Mouse (Mus musculus) macrophage (primary cell): ENCODE data around the gene Gm21440. TPM values are rescaled to one million over a fixed set of nuclear protein-coding genes. Genes with fewer than 3 reads are reported as not detected.
"Not testable (repeated sequence)": the region's sequence is repeated elsewhere in the genome, so short reads cannot be mapped to it uniquely, and the experiment has no call there.

ENCODE experiments used
- H3K27ac ChIP-seq: fragments of 350-480 bp; formaldehyde crosslinking; 2 replicates; pipeline ENCODE4 v1.9.0; 2021
- H3K36me3 ChIP-seq: fragments of 350-480 bp; formaldehyde crosslinking; 2 replicates; pipeline ENCODE4 v1.9.0; 2021; ENCODE audit errors: inconsistent target
- H3K4me3 ChIP-seq: fragments of 350-480 bp; formaldehyde crosslinking; 2 replicates; pipeline ENCODE4 v1.9.0; 2021; ENCODE audit errors: inconsistent target
- H3K79me2 ChIP-seq: fragments of 350-480 bp; formaldehyde crosslinking; 2 replicates; pipeline ENCODE4 v1.9.0; 2021; ENCODE audit errors: inconsistent target
- WGBS: methylation state at CpG from one replicate; pipeline ENCODE4 v1.1.7; 2026; ENCODE audit warnings: inconsistent platforms; ENCODE audit not compliant: missing documents; 5-methylcytosine and 5-hydroxymethylcytosine counted together
- polyA plus RNA-seq: library from polyadenylated mRNA; stranded (reverse); fragments of 250-400 nt; gene quantifications from 3 replicates; pipeline ENCODE4 v1.2.4, GENCODE M21; 2018; ENCODE audit warnings: inconsistent platforms
- total RNA-seq, 78 experiments: library from RNA; depleted of rRNA; stranded (reverse); fragments of 250-400 nt; gene quantifications; 1 replicate in 9 of 78; 2 replicates in 24 of 78; 3 replicates in 43 of 78; 4 replicates in 2 of 78; pipeline ENCODE4 v1.2.4; 2018; ENCODE audit warnings: inconsistent platforms in 56 of 78

Gene Gm21440
- not detected for total RNA-seq (2018; cell fraction: chromatin; rRNA removed)
- not detected for total RNA-seq (2018; cell fraction: cytosol; rRNA removed)
- not detected for total RNA-seq (2018; cell fraction: nucleus; rRNA removed)
- not detected in 3 replicates for polyA plus RNA-seq

DNA sequence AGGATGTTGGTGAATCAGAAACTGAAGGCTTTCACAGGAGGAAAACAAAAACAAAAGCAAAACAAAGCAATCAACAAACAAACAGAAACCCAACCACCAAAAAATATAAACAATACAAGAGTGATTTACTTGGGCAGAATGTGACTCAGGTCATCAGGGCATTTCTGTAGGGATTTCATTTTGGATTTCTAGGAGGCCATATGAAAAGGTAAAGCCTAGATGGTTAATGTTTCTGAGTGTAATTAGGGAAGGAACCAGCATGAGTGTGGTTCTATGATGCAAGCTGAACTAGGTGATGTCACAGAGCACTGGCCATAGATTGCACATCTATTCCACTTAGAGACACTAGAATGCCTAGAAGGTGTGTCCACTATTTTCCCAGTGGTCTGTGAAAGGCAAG is at the start of gene Gm21440, which contains the start of gene Gm21454:
TSS of gene Gm21440 (plus strand) at position 301 of the 400 bp plus-strand sequence.
TSS of gene Gm21454 (plus strand) at position 352 of the 400 bp plus-strand sequence.
- not testable (repeated sequence) for H3K79me2 ChIP-seq, H3K4me3 ChIP-seq, H3K36me3 ChIP-seq, H3K27ac ChIP-seq

DNA sequence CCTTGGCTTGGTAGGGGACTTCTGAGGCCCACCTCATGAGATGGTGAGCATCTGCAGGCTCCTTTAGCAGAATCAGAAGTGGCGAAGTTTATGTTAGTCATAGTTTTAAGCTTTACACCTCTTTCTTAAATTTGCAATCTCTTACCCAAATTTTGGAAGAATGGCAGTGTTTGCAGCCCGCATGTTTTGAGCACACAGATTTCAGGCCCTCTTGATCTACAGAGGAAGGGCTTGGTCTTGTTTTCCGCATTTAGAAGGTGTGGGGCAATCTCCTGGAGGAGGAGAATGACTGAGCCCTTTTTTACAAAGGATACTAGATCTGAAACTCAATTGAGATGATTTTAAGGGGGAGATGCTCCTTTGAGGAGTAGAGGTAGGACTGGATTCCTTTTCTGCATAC is 28.4 kb upstream of the Gm21440 start, which contains the start of gene Gm21828:
TSS of gene Gm21828 (minus strand) at position 101 of the 400 bp plus-strand sequence.
- not testable (repeated sequence) for H3K27ac ChIP-seq, H3K79me2 ChIP-seq, H3K36me3 ChIP-seq, H3K4me3 ChIP-seq
- no CpG with 5 or more reads among the region's 3 CpGs for WGBS

Other genes with a start within 250 kb of the Gm21440 start
- gene Gm20807, start 209.5 kb upstream of the Gm21440 start, polyA plus RNA-seq = not detected in 3 replicates
- not detected in 3 replicates for gene Gm21891, start 118.9 kb upstream of the Gm21440 start, polyA plus RNA-seq
- gene Gm21425, start 90.4 kb upstream of the Gm21440 start, polyA plus RNA-seq = not detected in 3 replicates
- not detected in 3 replicates for gene Gm21828, start 28.5 kb upstream of the Gm21440 start, polyA plus RNA-seq
- gene Gm21454, start 51 bp downstream of the Gm21440 start, polyA plus RNA-seq = not detected in 3 replicates
- not detected in 3 replicates for gene Gm21725, start 96.7 kb downstream of the Gm21440 start, polyA plus RNA-seq
- not detected in 3 replicates for gene Gm21866, start 213.2 kb downstream of the Gm21440 start, polyA plus RNA-seq
- not detected in 3 replicates for gene Gm20773, start 241.6 kb downstream of the Gm21440 start, polyA plus RNA-seq